Mouse (Mus musculus) frontal cortex, adult (tissue): ENCODE data around the gene Rcor1.
A peak's percentile ranks its signal among the peaks of the same experiment; 100 is the strongest.

Experiments
- ATAC-seq: cut with Nextera tagmentation; 2 replicates; pipeline ENCODE4 v1.9.2; 2017; ENCODE audit warnings: mild to moderate bottlenecking, moderate library complexity, mixed read lengths; ENCODE audit not compliant: low TSS enrichment

Gene Rcor1

GRCm38 (mm10) chr12:111038976-111039612 is at the start of gene Rcor1:
TSS of gene Rcor1 (plus strand) at chr12:111039351.
- ATAC-seq = peak; percentile 96

GRCm38 (mm10) chr12:110989409-110989808 is 49.7 kb upstream of the Rcor1 start:
- no peak for ATAC-seq

DNA sequence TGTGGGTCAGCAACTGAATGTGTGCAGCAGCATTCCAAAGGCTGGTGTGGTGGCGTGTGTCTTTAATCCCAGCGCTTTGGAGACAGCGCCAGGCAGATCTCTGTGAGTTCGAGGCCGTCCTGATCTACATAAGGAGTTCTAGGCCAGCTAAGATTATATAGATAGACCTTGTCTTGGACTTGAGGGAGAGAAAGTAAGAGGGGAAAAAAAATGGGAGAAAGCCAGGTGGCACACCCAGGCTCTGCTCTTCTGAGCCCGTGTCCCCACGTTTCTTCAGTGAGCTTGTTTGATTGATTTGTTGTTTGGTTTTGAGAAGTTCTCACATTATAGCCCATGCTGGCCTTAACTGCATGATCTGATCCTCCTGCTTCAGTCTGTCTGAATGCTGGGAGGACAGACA is 48.7 kb upstream of the Rcor1 start:
- ATAC-seq = no peak

GRCm38 (mm10) chr12:110991361-110992127 is 47.6 kb upstream of the Rcor1 start:
- ATAC-seq = peak; percentile 70

- peak; percentile 84 for ATAC-seq
These were observed 47.0 kb upstream of the Rcor1 start for GRCm38 (mm10) chr12:110992128-110992553.

DNA sequence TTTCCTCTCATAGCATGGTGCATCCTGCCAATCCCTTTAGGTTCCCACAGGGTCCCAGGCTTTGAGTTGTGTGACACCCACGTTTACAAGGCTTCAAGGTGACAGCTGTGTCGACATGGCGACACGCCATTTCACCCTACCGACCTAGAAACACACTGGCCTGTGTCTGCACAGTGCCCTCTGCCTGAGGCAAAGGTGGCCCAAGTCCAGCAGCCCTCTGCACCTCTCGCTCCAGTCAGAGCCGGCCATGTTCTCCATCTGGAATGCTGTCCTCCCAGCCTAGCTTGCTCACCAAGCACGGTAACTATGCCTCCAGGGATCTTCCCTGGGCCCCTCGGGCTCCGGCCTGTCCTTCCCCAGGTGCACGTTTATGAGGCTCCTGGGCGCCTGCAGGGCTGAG is 46.4 kb upstream of the Rcor1 start:
- ATAC-seq = no peak

DNA sequence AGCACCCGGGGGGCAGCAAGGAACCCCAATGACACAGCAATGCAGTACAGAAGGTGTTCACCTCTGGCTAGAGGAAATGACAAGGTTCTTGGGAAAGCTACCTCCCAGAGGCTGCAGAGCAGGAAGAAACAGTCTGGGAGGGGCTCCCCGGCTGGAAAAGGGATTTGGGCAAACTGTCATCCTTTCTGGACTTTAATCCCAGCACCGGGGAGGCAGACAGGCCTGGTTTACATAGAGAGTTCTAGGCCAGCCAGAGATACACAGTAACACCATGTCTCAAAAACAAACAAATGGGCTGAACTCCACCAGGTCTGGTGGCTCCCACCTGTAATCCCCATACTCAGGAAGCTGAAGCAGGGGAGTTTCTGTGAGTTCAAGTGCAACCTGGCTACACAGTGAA is 45.9 kb upstream of the Rcor1 start:
- ATAC-seq = no peak

- no peak for ATAC-seq
These were observed 44.5 kb upstream of the Rcor1 start for GRCm38 (mm10) chr12:110994666-110995065.

GRCm38 (mm10) chr12:110998092-110998491 is 41.1 kb upstream of the Rcor1 start:
- no peak for ATAC-seq

DNA sequence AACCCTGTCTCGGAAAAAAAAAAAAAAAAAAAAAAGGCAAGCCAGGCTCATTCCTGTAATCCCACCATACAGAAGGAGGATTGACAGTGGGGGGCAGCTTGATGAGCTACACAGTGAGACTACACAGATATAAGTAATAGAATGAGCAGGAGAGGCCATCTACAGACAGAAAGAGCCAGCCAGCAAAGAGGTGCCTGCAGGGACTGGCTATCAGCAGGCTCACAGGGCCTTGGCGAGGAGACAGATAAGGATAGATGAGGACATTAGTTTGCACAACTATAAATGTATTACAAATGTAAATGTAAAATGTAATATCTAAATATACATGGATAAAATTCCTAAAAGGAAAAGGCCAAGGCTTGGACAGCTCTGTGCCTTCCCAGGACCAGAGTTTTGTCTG is 39.3 kb upstream of the Rcor1 start:
- no peak for ATAC-seq

DNA sequence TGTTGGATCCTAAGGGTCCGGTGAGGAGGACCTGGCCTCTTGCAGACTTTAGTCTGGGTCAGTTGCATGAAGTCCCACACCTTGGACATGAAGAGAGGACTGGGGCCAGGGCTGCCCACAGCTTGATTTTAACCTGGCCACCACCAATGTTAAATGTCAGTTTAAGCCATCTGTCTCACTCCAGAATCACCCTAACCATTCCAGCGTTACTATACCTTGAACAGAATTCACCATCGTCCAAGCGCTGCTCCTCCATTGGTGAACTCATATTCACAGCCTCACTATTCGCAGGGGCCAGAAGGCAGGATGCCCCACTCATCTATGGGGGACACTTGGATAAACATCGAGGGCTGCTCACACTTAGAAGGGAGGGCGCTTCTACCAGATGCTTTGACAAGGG is 38.2 kb upstream of the Rcor1 start:
- no peak for ATAC-seq

- no peak for ATAC-seq
These were observed 35.0 kb upstream of the Rcor1 start for GRCm38 (mm10) chr12:111004142-111004541.

- ATAC-seq = no peak
These were observed 33.3 kb upstream of the Rcor1 start for GRCm38 (mm10) chr12:111005803-111006202.

DNA sequence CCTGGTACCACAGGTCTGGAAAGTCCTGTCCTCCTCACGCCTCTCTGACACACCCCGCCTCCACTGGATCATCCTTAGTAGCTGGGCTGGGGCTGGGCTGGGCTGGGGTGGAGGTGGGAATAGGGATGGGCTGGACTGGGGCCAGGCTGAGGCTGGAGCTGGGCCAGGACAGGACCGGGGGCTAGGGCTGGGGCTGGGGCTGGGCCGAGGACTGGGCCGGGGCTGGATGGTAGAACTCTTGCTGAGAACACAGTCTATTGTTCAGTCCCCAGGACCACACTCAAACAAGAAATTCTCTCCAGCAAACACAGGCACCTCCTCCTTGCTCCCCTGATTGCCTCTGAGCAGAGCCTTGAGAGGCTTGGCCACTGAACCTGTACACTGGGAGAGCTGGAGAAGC is 32.8 kb upstream of the Rcor1 start:
- no peak for ATAC-seq

- ATAC-seq = no peak
These were observed 31.7 kb upstream of the Rcor1 start for GRCm38 (mm10) chr12:111007134-111008103.

DNA sequence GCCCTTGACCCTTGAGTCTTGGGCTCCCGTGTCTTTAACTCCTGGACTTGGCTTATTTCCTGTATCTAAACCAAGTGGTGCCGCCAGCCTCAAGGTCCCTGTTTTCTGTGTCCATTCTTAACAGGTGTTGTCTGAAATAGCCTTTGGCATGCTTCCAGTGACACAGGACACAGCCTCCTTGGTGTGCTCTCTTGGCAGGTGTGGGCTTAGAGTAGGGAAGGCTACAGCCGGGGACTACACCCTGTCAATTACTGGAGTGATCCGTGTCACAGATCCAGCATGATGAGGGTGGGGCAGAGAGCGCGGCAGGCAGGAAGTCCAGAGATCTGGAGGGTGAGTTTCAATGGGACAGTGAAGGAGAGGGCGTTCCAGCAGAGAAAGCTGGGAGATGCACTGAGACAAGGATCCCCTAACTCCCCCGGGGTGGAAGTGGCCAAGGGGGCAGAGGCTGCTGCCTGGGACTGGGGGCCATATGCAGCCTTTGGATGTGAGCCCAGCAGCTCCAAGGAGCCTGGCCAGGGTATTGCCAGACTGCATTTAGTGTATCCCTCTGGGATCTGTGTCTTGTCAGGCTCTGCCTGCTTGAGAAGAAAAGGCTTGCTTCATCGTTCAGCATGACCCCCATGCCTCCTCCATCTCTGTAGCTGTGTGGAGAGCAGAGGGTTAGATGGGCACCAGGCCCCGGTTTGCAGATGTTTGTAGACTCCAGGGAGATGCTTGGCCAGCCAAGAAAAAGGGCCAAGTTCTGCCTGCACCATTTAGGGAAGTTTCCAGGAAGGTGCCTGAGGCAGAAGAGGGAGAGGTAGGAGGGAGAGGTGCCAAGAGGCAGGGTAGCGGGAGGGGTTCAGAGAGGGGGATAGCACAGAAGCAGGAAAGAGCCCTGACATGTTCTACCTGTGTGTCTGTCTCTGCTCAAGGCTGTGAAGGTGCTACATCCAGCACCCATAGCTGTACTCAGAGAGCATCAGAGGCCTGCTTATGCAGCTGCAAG is 30.4 kb upstream of the Rcor1 start:
- ATAC-seq = no peak

GRCm38 (mm10) chr12:111009615-111010257 is 29.4 kb upstream of the Rcor1 start:
- ATAC-seq = no peak

GRCm38 (mm10) chr12:111016807-111017206 is 22.3 kb upstream of the Rcor1 start:
- ATAC-seq = no peak

DNA sequence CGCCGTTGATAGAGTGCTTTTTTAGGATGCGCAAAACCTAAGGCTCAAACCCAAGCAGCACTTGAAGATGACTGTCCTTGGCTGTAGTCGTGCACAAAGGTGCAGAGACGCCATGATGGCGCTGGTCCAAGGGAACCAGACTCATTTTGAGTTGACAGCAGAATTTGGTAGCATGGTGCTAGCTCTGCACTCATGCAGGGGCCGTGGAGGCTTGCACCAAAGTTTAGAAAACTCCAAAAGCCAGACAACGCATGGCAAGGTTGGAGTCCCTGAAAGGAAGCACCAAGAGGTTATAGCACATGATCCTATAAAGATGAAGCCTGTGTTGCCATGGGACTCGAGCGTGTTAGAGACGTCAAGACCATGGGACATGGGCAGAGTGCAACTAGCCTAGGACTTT is 21.1 kb upstream of the Rcor1 start:
- ATAC-seq = no peak

GRCm38 (mm10) chr12:111019086-111019485 is 20.1 kb upstream of the Rcor1 start:
- ATAC-seq = no peak

DNA sequence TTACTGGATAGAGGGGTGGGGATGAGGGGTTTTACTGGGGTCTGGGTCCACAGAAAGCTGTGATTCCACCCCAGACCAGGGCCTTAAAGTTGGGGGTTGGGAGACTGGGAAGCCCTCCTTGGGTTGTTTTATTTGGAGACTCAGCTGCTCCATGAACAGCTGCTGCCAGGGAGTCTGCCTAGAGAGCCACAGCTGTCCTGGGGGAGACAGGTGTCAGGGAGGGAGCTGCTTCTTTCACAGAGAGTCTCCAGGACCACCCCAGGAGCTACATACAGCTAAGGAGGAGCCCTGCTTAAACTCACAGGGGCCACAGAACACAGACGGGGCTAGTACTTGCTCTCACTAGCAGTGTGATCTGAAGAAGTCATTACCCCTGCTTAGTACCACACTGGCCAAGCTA is 18.0 kb upstream of the Rcor1 start:
- ATAC-seq = no peak
